Mouse (Mus musculus): ENCODE data around the gene Smpd3.

The Smpd3 gene

GRCm38 (mm10) chr8:106292484-106293396, 45.0 kb downstream of the Smpd3 start:
- peak; percentile 14 to 19 for DNase-seq (ENCODE audit: low spot score in 2 of 2)

- DNase-seq (ENCODE audit: low spot score in 2 of 2), result no peak
These were observed 48.3 kb downstream of the Smpd3 start for GRCm38 (mm10) chr8:106289464-106289863.

- no peak for DNase-seq (ENCODE audit: low spot score in 2 of 2)
These were observed 49.1 kb downstream of the Smpd3 start for GRCm38 (mm10) chr8:106288732-106289131.

- no peak for DNase-seq (ENCODE audit: low spot score in 2 of 2)
These were observed 50.3 kb downstream of the Smpd3 start for GRCm38 (mm10) chr8:106287445-106287844.

- DNase-seq (ENCODE audit: low spot score in 2 of 2), result no peak
These were observed 56.9 kb downstream of the Smpd3 start for GRCm38 (mm10) chr8:106280844-106281243.

GRCm38 (mm10) chr8:106280154-106280553, 57.6 kb downstream of the Smpd3 start:
- DNase-seq (ENCODE audit: low spot score in 2 of 2), result no peak

GRCm38 (mm10) chr8:106278367-106279042, 59.3 kb downstream of the Smpd3 start:
- no peak for DNase-seq (ENCODE audit: low spot score in 2 of 2)

GRCm38 (mm10) chr8:106276709-106277317, 61.0 kb downstream of the Smpd3 start:
- DNase-seq (ENCODE audit: low spot score in 2 of 2), result no peak

GRCm38 (mm10) chr8:106273468-106273867, 64.3 kb downstream of the Smpd3 start:
- no peak for DNase-seq (ENCODE audit: low spot score in 2 of 2)

GRCm38 (mm10) chr8:106271378-106271777, 66.4 kb downstream of the Smpd3 start:
- DNase-seq (ENCODE audit: low spot score in 2 of 2), result no peak

GRCm38 (mm10) chr8:106270804-106271203, 67.0 kb downstream of the Smpd3 start:
- no peak for DNase-seq (ENCODE audit: low spot score in 2 of 2)

GRCm38 (mm10) chr8:106268710-106269346, 69.0 kb downstream of the Smpd3 start:
- DNase-seq (ENCODE audit: low spot score in 2 of 2), result no peak

GRCm38 (mm10) chr8:106265398-106265797, 72.4 kb downstream of the Smpd3 start:
- no peak for DNase-seq (ENCODE audit: low spot score in 2 of 2)

GRCm38 (mm10) chr8:106263928-106264327, 73.9 kb downstream of the Smpd3 start:
- DNase-seq (ENCODE audit: low spot score in 2 of 2), result no peak

GRCm38 (mm10) chr8:106262343-106262742, 75.4 kb downstream of the Smpd3 start:
- DNase-seq (ENCODE audit: low spot score in 2 of 2), result no peak

- DNase-seq (ENCODE audit: low spot score in 2 of 2), result no peak
These were observed 76.9 kb downstream of the Smpd3 start for GRCm38 (mm10) chr8:106260894-106261293.

GRCm38 (mm10) chr8:106259579-106260255, 78.1 kb downstream of the Smpd3 start:
- no peak for DNase-seq (ENCODE audit: low spot score in 2 of 2)

- peak in 1 of 2 experiments; percentile 19 for DNase-seq (ENCODE audit: low spot score in 2 of 2)
These were observed 79.6 kb downstream of the Smpd3 start for GRCm38 (mm10) chr8:106258169-106258568.

GRCm38 (mm10) chr8:106250186-106250585, 87.6 kb downstream of the Smpd3 start:
- DNase-seq (ENCODE audit: low spot score in 2 of 2), result no peak

- no peak for DNase-seq (ENCODE audit: low spot score in 2 of 2)
These were observed 100.7 kb downstream of the Smpd3 start for GRCm38 (mm10) chr8:106237106-106237505.

- no peak for DNase-seq (ENCODE audit: low spot score in 2 of 2)
These were observed 103.1 kb downstream of the Smpd3 start for GRCm38 (mm10) chr8:106234567-106235261.

Measured in natural killer cell, adult 2 months (primary cell).